Mouse (Mus musculus) C2C12 (cell line): ENCODE measurements around the gene Paip2b. TPM values are rescaled to one million over a fixed set of nuclear protein-coding genes. Genes with fewer than 3 reads are reported as not detected.
A peak's percentile ranks its signal among the peaks of the same experiment; 100 is the strongest.
"Not testable (repeated sequence)": the region's sequence is repeated elsewhere in the genome, so short reads cannot be mapped to it uniquely, and the experiment has no call there.

Experiments used
- H3K27me3 ChIP-seq: one replicate; pipeline ENCODE4 v1.6.1; 2011; ENCODE audit not compliant: control insufficient read depth, insufficient read depth, insufficient read length
- H3K36me3 ChIP-seq: one replicate; pipeline ENCODE4 v1.6.1; 2011; ENCODE audit not compliant: control insufficient read depth, insufficient read depth
- H3K4me3 ChIP-seq: one replicate; pipeline ENCODE4 v1.5.1; 2011; ENCODE audit warnings: mild to moderate bottlenecking, control low read depth; ENCODE audit not compliant: poor library complexity, insufficient read depth, severe bottlenecking
- H3K79me2 ChIP-seq: one replicate; pipeline ENCODE4 v1.6.1; 2011; ENCODE audit not compliant: control insufficient read depth, insufficient read depth
- H3K79me3 ChIP-seq: one replicate; pipeline ENCODE4 v1.6.1; 2011; ENCODE audit warnings: low read depth, control low read depth
- H3ac ChIP-seq: one replicate; pipeline ENCODE3; 2011; ENCODE audit warnings: low read depth; ENCODE audit not compliant: control insufficient read depth, insufficient read length
- CEBPB ChIP-seq: IDR thresholded peaks from one replicate; pipeline ENCODE4 v1.6.1; 2011; ENCODE audit warnings: low read depth, mild to moderate bottlenecking, control low read depth, moderate library complexity
- CTCF ChIP-seq: IDR thresholded peaks from one replicate; pipeline ENCODE4 v1.5.1; 2011; ENCODE audit not compliant: control insufficient read depth, insufficient read depth, insufficient read length
- FOSL1 ChIP-seq: IDR thresholded peaks from one replicate; pipeline ENCODE4 v1.8.0; 2011; ENCODE audit warnings: mild to moderate bottlenecking, low read length; ENCODE audit not compliant: poor library complexity, insufficient read depth, severe bottlenecking
- MAX ChIP-seq: IDR thresholded peaks from one replicate; pipeline ENCODE4 v1.6.1; 2011; ENCODE audit warnings: mild to moderate bottlenecking, control low read depth
- MYOD1 ChIP-seq: IDR thresholded peaks from one replicate; pipeline ENCODE4 v1.6.1; 2011; ENCODE audit warnings: low read depth; ENCODE audit not compliant: control insufficient read depth, insufficient read length
- MYOG ChIP-seq: IDR thresholded peaks from one replicate; pipeline ENCODE4 v1.6.1; 2011; ENCODE audit not compliant: control insufficient read depth, insufficient read length; ENCODE audit errors: extremely low read depth
- USF1 ChIP-seq: IDR thresholded peaks from one replicate; pipeline ENCODE4 v1.6.1; 2011; ENCODE audit warnings: low read depth, mild to moderate bottlenecking, control low read depth, moderate library complexity
- polyA plus RNA-seq: library from polyadenylated mRNA; unstranded; fragments of >200 nt; fragmentation: generic; extraction: Trizol; gene quantifications from one replicate; pipeline ENCODE4 v1.2.1, GENCODE M21; 2012; ENCODE audit warnings: missing spikeins

The Paip2b gene
- polyA plus RNA-seq, 1 experiment, result 12.6 TPM

DNA sequence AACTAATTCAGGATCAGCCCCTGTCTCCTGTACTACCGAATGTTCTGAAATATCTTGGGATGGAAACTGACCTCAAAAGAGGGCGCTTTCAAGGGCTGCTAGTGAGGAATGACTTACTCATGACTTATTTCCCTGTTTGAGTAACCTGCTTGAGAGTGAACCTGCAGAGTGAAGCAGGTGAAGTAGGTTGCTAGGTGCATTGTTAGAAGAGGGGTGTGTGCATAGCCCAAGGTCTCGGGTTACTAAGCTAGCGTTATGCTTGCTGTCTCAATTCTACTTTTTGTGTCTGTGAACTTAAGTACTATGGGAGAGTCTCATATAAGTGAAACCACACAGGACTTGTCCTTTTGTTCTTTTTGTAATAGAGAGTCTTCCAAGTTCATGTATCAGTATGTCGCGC, 8.5 kb upstream of the Paip2b start:
- no peaks in the 10 kb centered on the region for H3K79me2 ChIP-seq
- no peaks in the 10 kb centered on the region for H3K79me3 ChIP-seq
- H3K27me3 ChIP-seq, result peaks cover 10% of the 10 kb centered on the region
- no peak overlapping the region for H3K4me3 ChIP-seq
- no peak overlapping the region for H3ac ChIP-seq
- H3K36me3 ChIP-seq, result no peaks in the 10 kb centered on the region
- TF ChIP-seq CTCF (no peak), MYOD1 (no peak), FOSL1 (no peak), MYOG (no peak), MAX (no peak), CEBPB (no peak), USF1 (no peak)

- Histone ChIP-seq H3K4me3 (no peak overlapping the region), H3K79me2 (no peaks in the 10 kb centered on the region), H3K36me3 (no peaks in the 10 kb centered on the region), H3K79me3 (no peaks in the 10 kb centered on the region), H3K27me3 (peaks cover 3% of the 10 kb centered on the region), H3ac (no peak overlapping the region)
- no peak for TF ChIP-seq USF1
- TF ChIP-seq MYOD1, result no peak
- no peak for TF ChIP-seq CTCF
- TF ChIP-seq MYOG, result no peak
- TF ChIP-seq CEBPB, result no peak
- TF ChIP-seq FOSL1, result no peak
- no peak for TF ChIP-seq MAX
Measured at GRCm38 (mm10) chr6:83838046-83838445, 6.5 kb upstream of the Paip2b start.

DNA sequence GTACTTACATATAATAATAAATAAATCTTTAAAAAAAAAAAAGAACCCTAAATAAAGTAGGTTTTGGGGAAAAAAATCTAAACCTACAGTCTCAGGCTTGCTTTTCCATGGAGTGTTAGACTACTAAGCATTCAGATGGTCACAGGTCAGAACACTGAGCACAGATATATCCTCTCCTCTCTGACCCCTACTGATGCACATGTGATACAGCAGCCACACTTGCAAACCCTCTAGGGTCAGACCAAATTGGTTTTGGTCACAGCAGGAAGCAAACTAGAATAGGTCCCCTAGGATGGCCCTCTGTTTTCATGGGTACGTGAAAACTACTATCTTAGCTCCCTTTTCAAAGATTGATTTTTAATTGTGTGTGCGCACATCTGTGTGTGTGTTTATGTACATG, 5.3 kb upstream of the Paip2b start:
- no peaks in the 10 kb centered on the region for H3K36me3 ChIP-seq
- peaks cover 3% of the 10 kb centered on the region for H3K27me3 ChIP-seq
- no peak overlapping the region for H3ac ChIP-seq
- no peaks in the 10 kb centered on the region for H3K79me2 ChIP-seq
- H3K4me3 ChIP-seq, result no peak overlapping the region
- no peaks in the 10 kb centered on the region for H3K79me3 ChIP-seq
- TF ChIP-seq USF1, result no peak
- TF ChIP-seq MYOD1, result no peak
- no peak for TF ChIP-seq CTCF
- no peak for TF ChIP-seq FOSL1

- H3K4me3 ChIP-seq, H3K27me3 ChIP-seq, H3K79me3 ChIP-seq, H3K36me3 ChIP-seq, H3ac ChIP-seq: not testable (repeated sequence)
- peaks cover 10% of the 10 kb centered on the region for H3K79me2 ChIP-seq
Measured at GRCm38 (mm10) chr6:83832393-83832792, 852 bp upstream of the Paip2b start.

DNA sequence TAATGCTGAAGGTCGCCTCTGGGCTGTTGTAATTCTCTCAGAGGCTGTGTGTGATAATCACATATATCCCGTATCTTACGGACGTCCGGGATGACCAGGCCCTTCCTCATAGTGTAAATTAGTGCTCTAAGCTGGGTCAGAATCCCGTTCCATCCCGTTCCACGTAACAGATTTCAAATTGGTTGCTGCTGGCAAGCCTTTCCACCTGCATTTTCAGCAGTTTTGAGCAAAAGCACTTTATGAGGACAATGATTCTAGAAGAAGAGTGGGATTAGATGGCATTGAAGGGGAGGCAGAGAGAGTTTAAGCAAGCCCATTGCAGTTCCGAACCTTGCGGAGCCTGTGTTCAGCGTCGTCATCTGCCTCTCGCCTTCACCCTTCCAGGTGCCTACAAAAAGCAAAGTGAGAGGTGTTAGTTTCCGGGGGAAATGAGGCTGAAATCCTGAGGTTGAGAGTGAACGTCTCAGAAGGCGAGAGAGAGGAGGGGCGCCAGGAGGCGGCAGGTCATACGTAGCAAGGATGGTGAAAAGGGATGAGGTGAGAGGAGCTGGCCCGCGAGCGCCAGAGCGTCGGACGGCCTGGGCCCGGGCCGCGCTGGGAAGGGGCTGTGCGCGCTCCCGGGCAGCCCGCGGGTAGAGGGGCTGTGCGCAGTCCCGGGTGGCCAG, 468 bp downstream of the Paip2b start:
- peak overlapping the region; percentile 49 for H3K4me3 ChIP-seq
- no peaks in the 10 kb centered on the region for H3K27me3 ChIP-seq
- H3K79me3 ChIP-seq, result peaks cover 4% of the 10 kb centered on the region
- peaks cover 10% of the 10 kb centered on the region for H3K79me2 ChIP-seq
- TF ChIP-seq CEBPB (no peak), CTCF (no peak), MAX (no peak), MYOD1 (no peak)
- peaks cover 4% of the 10 kb centered on the region for H3K36me3 ChIP-seq
- H3ac ChIP-seq, result peak overlapping the region; percentile 89

DNA sequence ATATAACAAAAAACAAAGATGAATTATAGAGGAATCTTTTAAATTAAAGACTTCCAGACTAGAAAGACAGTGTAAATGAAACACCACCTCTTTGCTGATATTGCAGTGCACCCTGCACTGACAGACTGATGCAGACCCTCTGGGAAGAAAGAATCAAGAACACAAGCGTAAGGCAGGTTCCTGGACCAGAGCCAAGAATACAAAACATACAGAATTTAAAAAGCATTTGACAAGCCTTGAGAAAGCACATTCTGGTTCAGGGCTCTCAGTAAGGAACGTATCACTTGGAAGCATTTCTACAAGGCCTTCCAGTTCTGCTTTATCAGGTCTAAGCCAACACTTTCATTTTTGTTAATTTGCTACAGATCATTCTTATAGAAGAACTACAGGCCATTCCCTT, 9.7 kb downstream of the Paip2b start:
- Histone ChIP-seq H3K36me3 (no peaks in the 10 kb centered on the region), H3K4me3 (no peak overlapping the region), H3ac (no peak overlapping the region), H3K79me3 (peaks cover 2% of the 10 kb centered on the region), H3K27me3 (no peaks in the 10 kb centered on the region), H3K79me2 (peaks cover 22% of the 10 kb centered on the region)
- TF ChIP-seq MYOD1, result no peak
- no peak for TF ChIP-seq FOSL1
- TF ChIP-seq CEBPB, result no peak
- TF ChIP-seq USF1, result no peak
- no peak for TF ChIP-seq MAX
- no peak for TF ChIP-seq MYOG
- TF ChIP-seq CTCF, result no peak
